Mouse (Mus musculus): Measurements from ENCODE around the gene Abcd3. TPM values are rescaled to one million over a fixed set of nuclear protein-coding genes. Genes with fewer than 3 reads are reported as not detected.

The Abcd3 gene
- polyA plus RNA-seq (2012; rRNA removed; ENCODE audit: low replicate concordance): 8.2 and 16.8 TPM in 2 replicates

GRCm38 (mm10) chr3:121814877-121815548 lies at the start of gene Abcd3:
TSS of gene Abcd3 (minus strand) at chr3:121815302.

GRCm38 (mm10) chr3:121722971-121723844 lies 91.9 kb downstream of the Abcd3 start, which contains the start of gene F3:
TSS of gene F3 (plus strand) at chr3:121723537.

Other genes with a start within 250 kb of the Abcd3 start
- not detected in 2 replicates for gene 4930432M17Rik, start 144.5 kb downstream of the Abcd3 start, polyA plus RNA-seq (2012; rRNA removed; ENCODE audit: low replicate concordance)
- 9.4 and 19.6 TPM in 2 replicates for gene F3, start 91.8 kb downstream of the Abcd3 start, polyA plus RNA-seq (2012; rRNA removed; ENCODE audit: low replicate concordance)
- gene Arhgap29, start 137.2 kb upstream of the Abcd3 start, polyA plus RNA-seq (2012; rRNA removed; ENCODE audit: low replicate concordance): 3.6 and 3.9 TPM in 2 replicates
- 0.06 and 0.14 TPM in 2 replicates for gene Abca4, start 229.1 kb upstream of the Abcd3 start, polyA plus RNA-seq (2012; rRNA removed; ENCODE audit: low replicate concordance)

Measured in duodenum, adult 2 months (tissue).